Mouse (Mus musculus) megakaryocyte, embryonic 14.5 days (primary cell): ENCODE data around the gene Il21r. TPM values are rescaled to one million over a fixed set of nuclear protein-coding genes. Genes with fewer than 3 reads are reported as not detected.

Experiments
- H3K27me3 ChIP-seq: replicated peaks from 2 replicates; pipeline ENCODE3; 2012; ENCODE audit warnings: inconsistent platforms
- H3K36me3 ChIP-seq: replicated peaks from 2 replicates; pipeline ENCODE3; 2012; ENCODE audit warnings: low read length, inconsistent platforms, mixed read lengths
- H3K4me1 ChIP-seq: 2 replicates; pipeline ENCODE4 v1.6.1; 2012; ENCODE audit warnings: inconsistent platforms
- H3K4me3 ChIP-seq: replicated peaks from 2 replicates; pipeline ENCODE3; 2012; ENCODE audit warnings: moderate library complexity, mild to moderate bottlenecking, inconsistent platforms
- H3K9me3 ChIP-seq: 2 replicates; pipeline ENCODE4 v1.6.1; 2012; ENCODE audit warnings: inconsistent platforms
- FLI1 ChIP-seq: IDR thresholded peaks from 2 replicates; pipeline ENCODE4 v1.6.1; 2012; ENCODE audit warnings: low read length, inconsistent platforms, mixed read lengths
- GATA1 ChIP-seq: IDR thresholded peaks from 3 replicates; pipeline ENCODE4 v1.6.1; 2012; ENCODE audit warnings: mixed read lengths, low read length, inconsistent platforms, borderline replicate concordance
- polyA plus RNA-seq: library from polyadenylated mRNA; stranded (reverse); fragments of >175 nt; gene quantifications from 2 replicates; pipeline ENCODE4 v1.2.3, GENCODE M21; 2012; ENCODE audit warnings: low replicate concordance; ENCODE audit not compliant: insufficient read depth

Il21r gene
- polyA plus RNA-seq, 1 experiment, result 124 TPM

- peak overlapping the region; percentile 57 for H3K4me3 ChIP-seq
- TF ChIP-seq FLI1 (no peak), GATA1 (no peak)
- H3K9me3 ChIP-seq, result no peaks in the 10 kb centered on the region
- H3K27me3 ChIP-seq, result no peaks in the 10 kb centered on the region
- peaks cover 91% of the 10 kb centered on the region for H3K4me1 ChIP-seq
- H3K36me3 ChIP-seq, result no peaks in the 10 kb centered on the region
Observed at GRCm38 (mm10) chr7:125599373-125599973, 3.8 kb upstream of the Il21r start.

- TF ChIP-seq GATA1, result no peak
- no peak for TF ChIP-seq FLI1
- Histone ChIP-seq H3K36me3 (peaks cover 3% of the 10 kb centered on the region), H3K9me3 (no peaks in the 10 kb centered on the region), H3K4me3 (peak overlapping the region; percentile 19), H3K4me1 (peaks cover 93% of the 10 kb centered on the region), H3K27me3 (peaks cover under 1% of the 10 kb centered on the region)
Observed at GRCm38 (mm10) chr7:125600136-125600535, 3.1 kb upstream of the Il21r start.

GRCm38 (mm10) chr7:125600612-125601279 lies 2.5 kb upstream of the Il21r start:
- no peak for TF ChIP-seq GATA1
- H3K36me3 ChIP-seq, result peaks cover 7% of the 10 kb centered on the region
- peak overlapping the region; percentile 79 for H3K4me3 ChIP-seq
- H3K27me3 ChIP-seq, result peaks cover 2% of the 10 kb centered on the region
- H3K9me3 ChIP-seq, result no peaks in the 10 kb centered on the region
- H3K4me1 ChIP-seq, result peaks cover 93% of the 10 kb centered on the region

- Histone ChIP-seq H3K4me1 (peaks cover 93% of the 10 kb centered on the region), H3K27me3 (peaks cover 2% of the 10 kb centered on the region), H3K36me3 (peaks cover 11% of the 10 kb centered on the region), H3K9me3 (no peaks in the 10 kb centered on the region), H3K4me3 (peak overlapping the region; percentile 18)
- TF ChIP-seq FLI1, result no peak
- no peak for TF ChIP-seq GATA1
Observed at GRCm38 (mm10) chr7:125601280-125601670, 2.0 kb upstream of the Il21r start.

- Histone ChIP-seq H3K4me1 (peaks cover 94% of the 10 kb centered on the region), H3K36me3 (peaks cover 17% of the 10 kb centered on the region), H3K4me3 (peak overlapping the region; percentile 53), H3K27me3 (peaks cover 2% of the 10 kb centered on the region), H3K9me3 (no peaks in the 10 kb centered on the region)
- TF ChIP-seq FLI1 (no peak), GATA1 (no peak)
Observed at GRCm38 (mm10) chr7:125601821-125602448, 1.3 kb upstream of the Il21r start.

- peaks cover 2% of the 10 kb centered on the region for H3K27me3 ChIP-seq
- H3K4me1 ChIP-seq, result peaks cover 87% of the 10 kb centered on the region
- H3K9me3 ChIP-seq, result peaks cover 5% of the 10 kb centered on the region; the same call in 1 of the 2 replicates
- H3K36me3 ChIP-seq, result peaks cover 40% of the 10 kb centered on the region
- H3K4me3 ChIP-seq, result peak overlapping the region; percentile 89
- TF ChIP-seq GATA1 (no peak), FLI1 (no peak)
Observed at GRCm38 (mm10) chr7:125604362-125605319, 1.4 kb downstream of the Il21r start.

- TF ChIP-seq GATA1 (no peak), FLI1 (no peak)
Observed at GRCm38 (mm10) chr7:125605725-125606139, 2.5 kb downstream of the Il21r start.

GRCm38 (mm10) chr7:125606265-125607164 lies 3.3 kb downstream of the Il21r start:
- Histone ChIP-seq H3K4me3 (peak overlapping the region; percentile 89), H3K9me3 (peaks cover 8% of the 10 kb centered on the region; the same call in 1 of the 2 replicates), H3K4me1 (peaks cover 71% of the 10 kb centered on the region), H3K36me3 (peaks cover 55% of the 10 kb centered on the region), H3K27me3 (peaks cover 2% of the 10 kb centered on the region)
- no peak for TF ChIP-seq GATA1
- no peak for TF ChIP-seq FLI1

More at GRCm38 (mm10) chr7:125605725-125606139, 2.5 kb downstream of the Il21r start:
- H3K4me1 ChIP-seq, result peaks cover 76% of the 10 kb centered on the region
- peak overlapping the region; percentile 89 for H3K4me3 ChIP-seq
- H3K36me3 ChIP-seq, result peaks cover 49% of the 10 kb centered on the region
- peaks cover 8% of the 10 kb centered on the region; the same call in 1 of the 2 replicates for H3K9me3 ChIP-seq
- peaks cover 2% of the 10 kb centered on the region for H3K27me3 ChIP-seq
